Comparison of ENCODE assay signal across 13 mouse cellular contexts in the genomic region with DNA sequence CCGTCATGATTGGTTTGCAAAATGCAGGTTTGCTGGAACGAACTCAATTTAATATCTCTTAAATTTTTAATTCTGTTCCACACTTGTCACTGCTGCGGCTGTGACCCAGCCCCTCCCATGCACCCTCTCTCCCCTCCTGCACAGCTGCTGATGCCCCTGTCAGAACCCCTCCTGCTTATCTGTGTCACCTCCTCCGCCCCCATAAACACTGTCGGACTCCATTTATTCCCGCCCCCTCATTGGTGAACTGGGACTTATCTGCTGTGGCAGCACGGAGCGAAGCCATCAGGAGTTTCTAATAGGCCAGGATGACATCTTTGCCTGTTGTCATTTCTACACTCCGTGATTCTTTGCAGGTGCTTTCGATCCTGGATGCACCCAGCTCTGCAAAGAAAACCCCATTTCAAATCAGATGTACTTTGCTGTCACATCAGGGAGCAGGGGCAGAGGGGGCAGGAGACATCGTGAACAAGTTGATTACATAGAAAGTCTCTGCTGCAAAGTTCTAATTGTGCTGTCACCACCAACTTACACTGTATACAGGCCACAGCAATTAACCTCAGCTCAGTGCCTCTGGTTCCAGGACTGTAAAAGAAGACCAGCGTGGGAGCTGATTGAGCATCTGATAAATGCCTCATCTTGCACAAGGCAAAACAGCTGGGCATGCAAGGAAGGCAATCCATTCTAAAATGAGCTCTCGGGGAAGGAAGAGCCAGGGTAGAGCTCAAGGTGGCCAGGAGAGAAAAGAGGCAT.
DNase-seq lines count a peak whose midpoint lies in the region; ATAC-seq lines count a peak whose summit lies in the region.
"Had no signal": no experiment of that assay in that cellular context is flagged by ENCODE, and none has a peak within 500 bp of the region (broad histone marks: within the 10 kb centered on the region; RNA-seq: fewer than 3 reads in every experiment).

No protein-coding gene starts in this region.

- H3K36me3 ChIP-seq in heart, embryonic 11.5 days (ENCODE audit: control insufficient read depth, insufficient read depth, low read length) = no peaks in the 10 kb centered on the region
- H3K36me3 ChIP-seq in kidney, embryonic 14.5 days (ENCODE audit: control insufficient read depth, insufficient read depth, low read length) = no peaks in the 10 kb centered on the region
- H3K36me3 ChIP-seq in neural tube, embryonic 14.5 days (ENCODE audit: control insufficient read depth, insufficient read depth, low read length) = no peaks in the 10 kb centered on the region
- H3K36me3 ChIP-seq: intestine, embryonic 15.5 days; lung, embryonic 15.5 days had no signal

- WGBS in heart, embryonic 11.5 days (ENCODE audit: insufficient replicate concordance) = 29% methylated on average over 13 of the region's 13 CpGs
- 28% methylated on average over 13 of the region's 13 CpGs for WGBS in kidney, embryonic 14.5 days
- 41% methylated on average over 13 of the region's 13 CpGs for WGBS in neural tube, embryonic 14.5 days

- peaks cover 5% of the 10 kb centered on the region; the same call in 1 of the 2 replicates for H3K4me1 ChIP-seq in heart, embryonic 11.5 days (ENCODE audit: control insufficient read depth, insufficient read depth, low read length)
- 0 out of 2 replicates have a peak, but pooled peaks cover 4% of the 10 kb centered on the region for H3K4me1 ChIP-seq in kidney, embryonic 14.5 days (ENCODE audit: control insufficient read depth, insufficient read depth, low read length)
- H3K4me1 ChIP-seq in neural tube, embryonic 14.5 days (ENCODE audit: control insufficient read depth, insufficient read depth, low read length) = 0 out of 2 replicates have a peak, but pooled peaks cover 6% of the 10 kb centered on the region
- H3K4me1 ChIP-seq: intestine, embryonic 15.5 days; lung, embryonic 15.5 days had no signal

- H3K4me2 ChIP-seq in heart, embryonic 11.5 days = peak overlapping the region; percentile 52
- H3K4me2 ChIP-seq in kidney, embryonic 14.5 days (replicated peaks; ENCODE audit: low read depth, low read length) = 0 out of 2 replicates have a peak overlapping the region, but pooled peaks have one; percentile 3
- H3K4me2 ChIP-seq in neural tube, embryonic 14.5 days (ENCODE audit: low read depth, low read length) = no peak overlapping the region
- H3K4me2 ChIP-seq: intestine, embryonic 15.5 days; lung, embryonic 15.5 days had no signal

- H3K9me3 ChIP-seq in heart, embryonic 11.5 days (replicated peaks; ENCODE audit: control insufficient read depth, low read length) = no peaks in the 10 kb centered on the region
- no peaks in the 10 kb centered on the region for H3K9me3 ChIP-seq in kidney, embryonic 14.5 days (ENCODE audit: control insufficient read depth, low read length)
- no peaks in the 10 kb centered on the region for H3K9me3 ChIP-seq in neural tube, embryonic 14.5 days (ENCODE audit: control insufficient read depth, low read length)
- H3K9me3 ChIP-seq: intestine, embryonic 15.5 days; lung, embryonic 15.5 days had no signal

- 0 out of 2 replicates have a peak overlapping the region, but pooled peaks have one; percentile 12 for H3K4me3 ChIP-seq in heart, embryonic 11.5 days (ENCODE audit: low read depth, low read length)
- H3K4me3 ChIP-seq in kidney, embryonic 14.5 days (ENCODE audit: low read length) = no peak overlapping the region
- no peak overlapping the region for H3K4me3 ChIP-seq in neural tube, embryonic 14.5 days (ENCODE audit: low read depth, low read length)
- H3K4me3 ChIP-seq: intestine, embryonic 15.5 days; lung, embryonic 15.5 days had no signal

- H3K27me3 ChIP-seq in heart, embryonic 11.5 days (ENCODE audit: control insufficient read depth, insufficient read depth, low read length) = no peaks in the 10 kb centered on the region
- no peaks in the 10 kb centered on the region for H3K27me3 ChIP-seq in kidney, embryonic 14.5 days (ENCODE audit: control insufficient read depth, insufficient read depth, low read length)
- no peaks in the 10 kb centered on the region for H3K27me3 ChIP-seq in neural tube, embryonic 14.5 days (ENCODE audit: control insufficient read depth, insufficient read depth, low read length)
- H3K27me3 ChIP-seq: intestine, embryonic 15.5 days; lung, embryonic 15.5 days had no signal

- H3K9ac ChIP-seq in heart, embryonic 11.5 days (ENCODE audit: low read depth, low read length) = no peak overlapping the region
- H3K9ac ChIP-seq in kidney, embryonic 14.5 days (ENCODE audit: low read depth, low read length) = no peak overlapping the region
- no peak overlapping the region for H3K9ac ChIP-seq in neural tube, embryonic 14.5 days (replicated peaks; ENCODE audit: low read depth, low read length)
- H3K9ac ChIP-seq: intestine, embryonic 15.5 days; lung, embryonic 15.5 days had no signal

- no peak overlapping the region for H3K27ac ChIP-seq in heart, embryonic 11.5 days (ENCODE audit: low read depth, low read length)
- no peak overlapping the region for H3K27ac ChIP-seq in kidney, embryonic 14.5 days (ENCODE audit: low read depth, low read length)
- H3K27ac ChIP-seq in neural tube, embryonic 14.5 days (ENCODE audit: low read depth, low read length) = no peak overlapping the region
- H3K27ac ChIP-seq: intestine, embryonic 15.5 days; lung, embryonic 15.5 days had no signal

- DNase-seq in heart, adult 18-20 months = no peak
- DNase-seq in kidney, adult 18-20 months = no peak
- no peak for DNase-seq in neural tube, embryonic 10.5 days (ENCODE audit: extremely low spot score, low spot score)
- no peak for DNase-seq in yolk sac, embryonic 10.5 days (ENCODE audit: low spot score)
- DNase-seq: adrenal gland, adult 8-10 months; cerebellum, adult 9-10 months; embryo, embryonic 11 days; thymus, postnatal 4 days had no signal

- ATAC-seq in heart, embryonic 11.5 days (replicated peaks; ENCODE audit: insufficient number of reproducible peaks, low FRiP score, low TSS enrichment) = no peak; the same call in 1 of the 2 replicates
- ATAC-seq in kidney, embryonic 14.5 days (ENCODE audit: low FRiP score, low TSS enrichment) = peak; percentile 66; the same call in 1 of the 2 replicates
- peak; percentile 17; the same call in 1 of the 2 replicates for ATAC-seq in neural tube, embryonic 14.5 days (ENCODE audit: low read depth)
- ATAC-seq: intestine, embryonic 15.5 days had no signal
